Mouse (Mus musculus) cerebellum, adult 2 months (tissue): Measurements from ENCODE around the gene A930004D18Rik.

Experiments
- CTCF ChIP-seq: fragments of 200-500 bp; IDR thresholded peaks from 2 replicates; pipeline ENCODE4 v1.5.1; 2011; ENCODE audit warnings: low read depth, mild to moderate bottlenecking, control low read depth, low read length, moderate library complexity, borderline replicate concordance; ENCODE audit not compliant: insufficient read depth
- POLR2A ChIP-seq: fragments of 200-500 bp; IDR thresholded peaks from 2 replicates; pipeline ENCODE4 v1.6.1; 2011; ENCODE audit warnings: low read length, control low read depth, borderline replicate concordance; ENCODE audit not compliant: insufficient read depth

DNA sequence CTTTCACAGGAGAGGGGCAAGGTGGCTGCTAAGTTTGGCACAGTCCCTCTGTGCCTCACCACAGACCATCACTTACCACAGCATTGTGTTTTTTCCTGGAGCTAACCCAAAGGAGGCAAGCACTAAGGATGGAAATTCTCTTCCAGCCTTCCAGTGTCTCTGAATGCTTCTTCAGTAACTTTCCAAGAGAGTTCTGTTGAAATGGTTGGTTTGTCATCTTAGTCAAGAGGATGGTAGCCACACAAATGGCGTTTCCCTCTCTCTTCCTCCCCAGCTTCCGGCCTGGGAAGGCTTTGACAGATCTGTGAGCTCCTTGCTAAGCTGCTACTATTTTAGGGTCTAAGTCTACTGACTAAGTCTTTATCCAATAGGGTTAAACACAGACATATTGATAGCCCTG lies at the start of gene A930004D18Rik:
- TF ChIP-seq CTCF: no peak
- TF ChIP-seq POLR2A: no peak
